Mouse (Mus musculus) spleen, embryonic (tissue): Measurements from ENCODE around the gene Setd5.

ENCODE experiments used
- CTCF ChIA-PET: fragments of 350-600 bp; sonication (Branson Sonifier 250); formaldehyde crosslinking; loops from one replicate; lab custom pipeline; 2022; lab: Charles Lee

Setd5 gene

DNA sequence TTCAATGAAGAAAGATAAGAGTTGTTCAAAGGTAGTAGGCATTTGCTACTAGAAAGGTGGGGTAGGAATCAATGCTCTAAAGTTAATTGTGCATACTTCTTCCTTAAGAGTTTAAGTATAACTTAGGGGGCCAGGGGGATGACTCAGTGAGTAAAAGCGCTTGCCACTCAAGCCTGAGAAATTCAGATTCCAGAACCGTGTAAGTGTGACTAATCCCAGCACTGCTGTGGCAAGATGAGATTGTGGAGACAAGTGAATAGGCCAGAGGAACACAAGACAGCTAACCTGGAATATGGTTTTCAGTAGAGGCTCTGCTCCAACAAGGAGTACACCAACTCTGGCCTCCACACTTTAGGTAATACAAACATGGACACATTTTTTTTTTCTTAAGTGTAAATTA, 56.2 kb downstream of the Setd5 start:
- CTCF ChIA-PET: no interaction called here

DNA sequence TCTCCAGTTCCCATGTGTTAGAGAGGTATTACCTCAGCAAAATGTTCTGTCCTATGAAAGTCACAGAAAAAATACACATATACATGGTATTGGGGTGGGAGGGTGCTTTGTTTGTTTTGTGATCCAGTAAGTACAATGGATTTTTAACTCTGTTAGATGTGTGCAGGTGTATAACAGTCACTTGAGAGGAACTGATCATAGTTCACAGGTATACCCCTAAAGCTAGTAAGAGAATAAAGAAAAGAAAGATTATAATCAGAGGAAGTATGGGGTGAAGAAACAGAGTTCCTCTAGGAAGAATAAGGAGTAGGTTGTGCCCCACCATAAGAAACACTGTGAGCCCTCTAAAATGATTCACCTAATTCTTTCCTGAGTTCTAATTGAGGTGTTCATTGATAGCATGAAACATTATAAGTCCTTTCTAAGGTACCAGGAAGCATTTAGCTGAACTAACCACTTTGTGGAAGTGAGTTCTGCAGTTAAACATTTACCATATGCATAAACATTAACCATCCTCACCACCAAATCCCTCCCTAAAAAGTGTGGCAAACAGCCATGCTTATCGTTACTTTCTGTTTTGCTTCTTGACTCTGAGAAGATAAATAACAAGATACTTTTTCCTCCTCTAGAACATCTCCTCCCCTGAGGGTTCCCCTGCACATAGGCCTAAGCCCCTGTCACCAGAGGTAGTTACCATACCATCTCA, 64.4 kb downstream of the Setd5 start:
- CTCF ChIA-PET: no interaction called here

DNA sequence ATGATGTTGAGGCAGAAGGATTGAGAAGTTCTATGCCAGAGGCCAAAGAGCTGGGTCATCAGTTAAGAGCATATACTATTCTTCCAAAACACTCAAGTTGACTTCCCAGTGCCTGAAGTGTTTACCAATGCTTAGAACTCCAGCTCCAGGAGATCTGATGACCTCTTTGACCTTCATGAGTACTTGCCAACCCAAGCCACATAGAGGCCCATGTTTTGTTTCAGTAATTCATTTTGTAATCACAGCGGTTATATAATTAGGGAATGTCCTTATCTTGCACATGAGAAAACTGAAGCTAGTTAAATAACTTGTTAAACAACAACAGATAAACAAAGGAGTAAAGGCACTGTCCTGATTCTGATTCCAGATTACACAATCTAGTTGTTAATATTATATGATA, 67.6 kb downstream of the Setd5 start:
- CTCF ChIA-PET: no interaction called here

DNA sequence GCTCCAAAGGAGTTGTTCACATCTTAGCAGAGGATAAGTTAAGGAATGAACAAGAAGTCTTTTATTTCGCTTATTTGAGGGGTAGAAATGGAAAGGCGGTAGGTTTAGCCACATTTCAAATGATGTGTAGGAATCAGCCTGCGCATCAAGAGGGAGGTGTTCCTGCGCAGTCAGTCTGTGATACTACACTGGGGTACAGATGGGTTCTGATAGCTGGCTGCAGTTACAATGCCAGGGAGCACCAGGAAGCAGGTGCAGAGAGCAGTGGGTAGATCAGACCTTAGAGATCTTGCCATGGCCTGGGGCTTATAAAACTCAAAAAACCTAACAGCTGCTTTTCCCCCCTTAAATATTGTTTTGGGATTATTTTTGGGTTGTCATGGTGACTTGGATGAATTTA, 68.1 kb downstream of the Setd5 start:
- CTCF ChIA-PET: no interaction called here

DNA sequence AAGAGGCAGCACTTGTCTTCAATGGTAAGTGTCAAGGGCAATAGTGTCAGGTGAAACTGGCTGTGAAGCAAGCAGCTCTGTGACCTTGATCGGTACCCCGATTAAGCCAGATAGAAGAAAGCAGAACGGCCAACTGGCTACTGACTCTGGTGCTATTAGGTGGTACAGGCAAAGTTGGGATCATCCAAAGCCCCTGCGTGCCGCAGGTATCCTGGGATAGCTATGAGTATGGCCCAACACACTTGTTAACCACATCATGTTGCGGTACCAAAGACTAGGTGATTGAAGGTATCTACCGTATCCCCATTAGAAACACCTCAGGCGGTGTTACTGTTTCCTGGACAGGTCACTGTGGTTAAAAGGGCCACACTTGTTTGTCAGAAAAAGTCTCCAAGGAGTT, 76.9 kb downstream of the Setd5 start:
- CTCF ChIA-PET: no interaction called here

DNA sequence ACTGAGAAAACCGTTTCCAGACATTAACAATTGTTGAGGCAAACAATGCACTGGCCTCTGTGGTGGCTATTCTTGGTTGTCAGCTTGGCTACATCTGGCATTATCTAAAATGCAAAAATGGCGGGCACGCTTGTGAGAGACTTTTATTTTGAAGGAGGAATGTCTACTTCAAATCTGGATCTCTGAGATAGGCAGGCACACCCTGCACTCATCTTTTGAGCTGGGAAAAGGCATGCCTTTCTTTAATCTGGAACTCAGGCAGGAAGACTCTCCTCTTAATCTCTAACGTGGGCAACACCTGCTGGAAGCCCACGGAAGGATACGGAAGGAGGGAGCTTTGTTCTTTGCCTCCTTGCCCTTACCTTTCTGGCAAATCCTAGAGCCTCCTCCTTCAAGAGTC, 77.7 kb downstream of the Setd5 start:
- CTCF ChIA-PET: no interaction called here

DNA sequence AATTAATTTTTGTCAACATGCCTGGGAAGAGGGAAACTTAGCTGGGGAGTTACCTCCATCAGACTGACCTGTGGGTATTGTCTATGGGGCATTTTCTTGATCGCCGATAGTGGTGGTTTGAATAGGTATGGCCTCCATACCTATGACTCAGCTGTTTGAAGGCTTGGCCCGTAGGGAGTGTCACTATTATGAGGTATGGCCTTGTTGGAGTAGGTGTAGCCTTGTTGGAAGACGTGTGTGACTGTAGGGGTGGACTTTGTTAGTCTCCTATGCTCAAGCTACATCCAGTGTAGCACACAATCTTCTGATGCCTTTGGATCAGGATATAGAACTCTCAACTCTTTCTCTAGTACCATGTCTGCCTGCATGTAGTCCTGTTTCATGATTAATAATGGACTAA, 78.9 kb downstream of the Setd5 start:
- CTCF ChIA-PET: no interaction called here

DNA sequence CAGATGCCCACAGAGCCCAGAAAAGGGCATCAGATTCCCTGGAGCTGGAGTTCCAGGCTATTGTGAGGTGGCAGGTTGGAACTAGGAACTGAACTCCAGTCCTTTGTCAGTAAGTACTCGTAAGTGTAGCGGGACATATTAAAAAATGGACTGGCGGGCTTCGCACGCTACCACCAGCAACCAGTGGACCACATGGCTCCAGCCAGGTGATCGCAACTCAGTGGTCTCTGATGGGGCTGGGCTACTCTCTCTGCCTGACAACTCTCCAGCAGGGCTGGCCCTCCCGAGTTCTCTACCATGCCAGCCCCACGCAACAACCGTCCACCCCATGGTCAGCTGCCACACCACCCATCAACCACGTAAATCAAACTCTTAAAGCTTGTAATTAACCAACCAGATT, 82.9 kb downstream of the Setd5 start:
- CTCF ChIA-PET: no interaction called here

DNA sequence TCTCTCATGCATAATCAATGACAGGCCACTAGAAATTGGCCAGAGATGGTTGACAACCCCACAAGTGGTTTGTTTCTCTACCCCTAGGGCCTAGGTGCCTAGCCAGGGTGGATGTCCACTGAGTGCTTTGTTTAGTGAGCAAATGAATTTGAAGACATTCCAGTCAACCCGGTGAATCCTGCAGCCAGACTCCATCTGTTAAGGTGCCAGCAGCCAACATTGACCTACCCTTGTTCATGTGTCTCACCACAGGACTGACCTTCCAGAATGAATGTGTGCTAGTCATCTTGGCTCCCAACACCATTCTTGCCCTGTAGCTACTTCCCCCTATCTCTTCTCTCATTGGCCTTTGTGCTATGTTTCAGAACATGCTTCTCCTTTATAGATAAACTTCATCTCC, 84.8 kb downstream of the Setd5 start:
- CTCF ChIA-PET: no interaction called here

DNA sequence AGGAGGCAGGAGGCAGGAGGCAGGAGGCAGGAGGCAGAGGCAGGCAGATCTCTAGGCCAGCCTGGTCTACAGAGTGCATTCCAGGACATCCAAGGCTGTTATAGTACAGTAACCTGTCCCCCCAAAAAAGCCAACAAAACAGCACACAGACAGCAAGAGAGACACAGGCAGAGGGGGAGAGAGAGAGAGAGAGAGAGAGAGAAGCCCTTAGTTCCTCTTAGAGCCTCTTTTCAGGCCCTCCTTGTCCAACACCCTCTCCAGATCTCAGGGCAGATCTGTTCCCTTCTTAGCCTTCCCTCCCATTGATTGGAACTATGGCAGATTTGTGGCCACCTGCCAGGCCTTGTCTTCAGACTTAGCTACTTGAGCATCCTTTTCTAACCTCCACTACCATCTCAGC, 86.3 kb downstream of the Setd5 start:
- CTCF ChIA-PET: no interaction called here

DNA sequence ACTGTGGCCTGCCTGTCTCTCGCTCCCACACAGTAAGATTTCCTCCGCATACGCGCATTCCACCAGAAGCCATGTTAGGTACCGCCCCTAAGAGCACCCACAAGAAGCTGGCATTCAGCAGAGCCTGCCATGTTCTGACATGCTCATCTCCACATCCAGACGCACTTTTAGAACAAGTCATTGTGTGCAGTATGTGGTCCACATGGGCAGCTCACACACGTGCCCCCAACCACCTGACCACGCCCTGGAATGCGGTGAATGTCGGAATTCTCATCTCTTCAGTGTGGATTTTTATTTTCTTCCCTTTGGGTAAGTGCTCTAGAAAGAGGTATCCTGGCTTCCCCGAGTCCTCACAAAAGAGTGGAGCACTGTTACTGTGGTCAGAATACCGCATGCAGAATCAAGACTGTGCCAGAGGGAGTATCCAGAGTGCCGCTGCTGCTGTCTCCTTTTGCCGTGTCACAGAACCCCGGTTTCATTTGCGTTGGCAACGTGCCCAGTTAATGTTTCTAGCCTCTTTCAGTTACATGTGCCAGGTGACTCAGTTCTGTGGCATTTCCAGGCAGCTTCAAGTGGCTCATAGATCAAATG, 89.6 kb downstream of the Setd5 start:
- CTCF ChIA-PET: interaction anchor here (0.6 kb wide), 1 partner anchor 84 kb away, joined by 3 read pairs; no protein-coding TSS in a partner anchor

DNA sequence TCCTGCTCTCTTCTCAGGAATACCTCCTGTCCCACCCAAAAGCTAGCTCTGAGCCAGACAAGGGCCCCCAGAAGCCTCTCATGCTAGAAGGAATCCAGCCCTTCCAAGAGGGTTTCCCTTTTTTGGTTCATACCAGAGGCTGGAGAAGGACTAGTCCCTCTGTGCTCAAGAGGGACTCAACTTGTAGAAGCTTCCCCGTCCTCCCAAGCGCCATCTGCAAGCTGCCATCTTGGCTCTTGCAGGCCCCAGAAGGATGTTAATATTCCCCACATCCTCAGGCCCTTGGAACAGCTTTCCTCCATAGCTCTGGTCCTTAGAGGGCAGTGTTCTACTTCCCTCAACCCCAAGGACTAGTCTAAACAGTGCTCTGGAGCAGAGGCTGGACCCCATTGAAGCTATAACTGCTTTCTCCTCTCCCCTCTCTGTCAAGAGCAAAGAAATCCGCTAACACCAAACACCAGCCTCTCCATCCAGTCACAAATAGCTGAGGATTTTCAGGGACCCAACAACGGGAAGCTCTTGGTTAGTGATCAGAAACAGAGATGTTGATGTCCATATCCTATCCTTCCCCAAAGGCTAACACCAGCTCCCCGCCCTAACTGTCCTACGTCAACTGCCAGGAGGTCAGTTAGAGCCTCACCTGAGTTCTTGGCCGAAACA, 91.3 kb downstream of the Setd5 start:
- CTCF ChIA-PET: no interaction called here

DNA sequence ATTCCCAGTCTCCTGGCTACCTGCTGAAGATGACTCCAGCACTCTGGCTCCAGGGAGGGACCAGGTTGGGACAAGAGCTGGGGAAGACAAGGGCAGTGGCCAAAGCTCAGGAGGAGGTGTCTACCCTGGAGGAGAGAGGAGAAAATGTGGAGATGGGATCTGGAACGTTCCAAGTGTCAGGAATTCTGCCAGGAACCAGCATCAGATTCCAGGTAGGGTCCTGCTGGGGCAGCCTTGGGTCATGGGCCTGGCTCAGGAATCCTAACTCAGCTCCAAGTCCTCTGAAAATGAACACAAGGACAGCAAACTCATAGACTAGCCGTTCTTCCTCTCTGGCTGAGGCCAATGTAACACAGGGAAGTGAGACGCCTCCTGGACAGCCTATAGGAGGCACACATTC, 92.7 kb downstream of the Setd5 start:
- CTCF ChIA-PET: no interaction called here

DNA sequence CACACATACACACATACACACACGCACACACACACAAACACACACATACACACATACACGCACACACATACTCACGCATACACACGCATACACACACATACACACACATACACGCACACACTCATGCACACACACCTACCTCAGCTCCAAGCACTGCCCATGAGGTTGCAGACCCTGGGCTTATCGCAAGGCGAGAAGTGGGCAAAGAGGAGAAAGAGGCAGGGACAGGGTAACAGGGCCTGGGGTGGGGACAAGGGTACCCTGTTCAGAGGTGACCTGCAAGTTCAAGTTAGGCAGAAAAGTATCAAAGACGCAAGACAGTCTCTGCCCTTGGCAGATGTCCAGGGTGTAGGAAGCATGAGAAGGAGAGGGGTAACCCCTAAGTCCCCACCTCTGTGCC, 93.5 kb downstream of the Setd5 start:
- CTCF ChIA-PET: no interaction called here

DNA sequence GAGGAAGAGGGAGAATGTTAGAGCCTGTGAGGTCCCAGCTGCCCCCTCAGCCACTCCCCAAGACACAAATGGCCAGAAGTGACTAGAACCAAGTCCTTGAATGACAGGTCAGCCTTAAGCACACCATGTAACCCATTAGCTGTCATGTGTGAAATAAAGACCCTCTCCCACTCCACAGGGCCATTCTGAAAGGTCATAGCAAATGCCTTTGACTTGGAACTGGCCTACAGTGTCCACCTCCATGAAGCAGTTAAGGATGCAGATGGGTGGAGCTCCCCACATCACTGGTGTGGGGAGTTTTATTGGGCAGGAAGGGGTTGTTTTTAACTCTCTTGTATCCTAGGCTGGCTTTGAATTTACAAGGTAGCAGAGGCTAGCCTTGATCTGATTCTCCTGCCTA, 94.8 kb downstream of the Setd5 start:
- CTCF ChIA-PET: interaction anchor here (1.0 kb wide), 1 partner anchor 130 kb away, joined by 3 read pairs; no protein-coding TSS in a partner anchor

DNA sequence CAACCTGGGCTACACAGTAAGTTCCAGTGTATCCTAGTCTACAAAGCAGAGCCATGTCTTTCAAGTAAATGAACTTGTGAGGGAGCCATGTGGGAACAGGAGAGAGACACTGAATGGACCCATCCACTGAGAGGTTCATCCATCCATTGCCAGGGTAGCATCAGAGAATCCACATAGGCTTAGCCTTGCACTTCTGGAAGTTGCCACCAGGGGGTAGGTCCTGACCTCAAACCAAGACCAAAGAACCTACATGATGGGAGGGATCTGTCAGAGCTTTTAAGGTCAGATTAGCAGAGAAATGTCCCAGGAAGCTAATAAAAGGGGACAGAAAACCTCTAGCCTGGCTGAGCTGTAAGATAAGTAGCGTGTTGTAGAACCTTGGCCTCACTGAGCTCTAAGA, 95.4 kb downstream of the Setd5 start:
- CTCF ChIA-PET: interaction anchor here (1.0 kb wide), 1 partner anchor 129 kb away, joined by 3 read pairs; no protein-coding TSS in a partner anchor

DNA sequence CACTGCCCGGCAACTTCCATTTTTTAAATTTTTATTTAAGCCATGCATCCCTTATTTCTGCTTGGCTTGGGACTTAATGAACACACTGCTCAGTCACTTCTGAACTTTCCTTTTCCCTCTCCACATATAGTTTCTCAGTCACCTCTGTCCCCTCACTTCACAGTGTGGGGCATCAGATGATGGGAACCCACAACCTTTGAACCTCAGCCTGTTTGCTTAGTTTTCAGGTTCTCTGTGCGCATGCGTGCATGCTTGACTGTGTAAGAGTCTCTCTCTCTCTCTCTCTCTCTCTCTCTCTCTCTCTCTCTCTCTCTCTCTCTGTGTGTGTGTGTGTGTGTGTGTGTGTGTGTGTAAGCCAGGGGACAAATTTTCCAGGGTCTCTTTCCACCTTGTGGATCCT, 98.3 kb downstream of the Setd5 start:
- CTCF ChIA-PET: no interaction called here

DNA sequence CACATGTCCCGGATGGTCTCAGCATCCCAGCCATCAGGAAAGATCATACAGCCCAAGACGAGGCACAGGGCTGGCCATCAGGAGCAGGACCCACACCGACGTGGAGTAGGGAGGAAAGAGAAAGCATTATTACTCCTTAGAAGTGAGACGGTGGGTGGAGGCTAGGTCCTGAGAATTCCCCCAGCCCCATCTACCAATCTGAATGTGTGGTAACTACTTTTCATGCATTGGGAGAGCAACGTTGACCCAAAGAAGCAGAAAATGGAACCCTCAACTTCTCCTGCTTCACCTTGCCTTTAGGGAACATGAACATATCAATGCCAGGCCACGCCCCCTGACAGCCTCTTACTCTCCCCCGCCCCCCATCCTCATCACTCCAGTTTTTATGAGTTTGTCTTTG, 99.4 kb downstream of the Setd5 start:
- CTCF ChIA-PET: no interaction called here

DNA sequence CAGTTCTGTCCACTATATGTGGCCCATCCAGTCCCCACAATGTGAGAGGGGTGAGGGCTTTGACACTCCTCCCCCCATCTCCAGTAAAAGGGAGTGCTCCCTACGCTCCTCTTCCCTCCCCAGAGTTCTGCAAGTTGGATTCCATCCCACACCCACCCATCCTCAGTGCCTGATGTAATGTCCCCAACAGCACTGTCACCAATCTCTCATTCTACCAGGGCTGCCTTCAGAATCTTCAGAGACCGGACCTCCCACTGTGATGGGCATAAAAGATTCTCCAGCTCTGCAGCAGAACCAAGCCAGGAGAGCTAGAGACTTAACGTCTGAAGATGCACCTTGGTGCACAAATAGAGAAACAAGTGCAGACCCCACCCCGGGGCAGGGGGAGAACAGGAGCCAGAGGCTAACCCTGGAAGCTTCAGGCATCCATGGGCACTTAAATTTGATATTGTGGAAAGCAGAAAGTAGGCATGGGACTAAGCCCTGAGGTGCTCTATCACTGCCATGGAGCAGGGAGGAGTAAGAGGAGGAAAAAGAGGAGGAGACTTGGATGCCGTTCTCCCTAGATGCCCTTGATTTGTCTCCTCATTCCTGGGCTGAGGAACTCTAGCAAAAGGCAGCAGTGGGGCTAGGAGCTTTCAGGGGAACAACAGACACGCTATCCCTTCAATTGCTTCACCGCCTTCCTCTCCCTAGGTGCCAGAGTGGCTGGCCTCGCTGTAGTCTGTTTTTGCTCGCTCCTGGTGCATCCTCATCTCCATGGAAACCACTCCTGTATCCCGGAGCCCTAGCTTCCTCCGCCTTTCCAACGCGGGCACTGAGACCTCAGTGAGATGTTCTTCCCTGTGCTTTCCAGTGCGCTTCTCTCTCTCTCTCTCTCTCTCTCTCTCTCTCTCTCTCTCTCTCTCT, 101.4 kb downstream of the Setd5 start:
- CTCF ChIA-PET: no interaction called here

DNA sequence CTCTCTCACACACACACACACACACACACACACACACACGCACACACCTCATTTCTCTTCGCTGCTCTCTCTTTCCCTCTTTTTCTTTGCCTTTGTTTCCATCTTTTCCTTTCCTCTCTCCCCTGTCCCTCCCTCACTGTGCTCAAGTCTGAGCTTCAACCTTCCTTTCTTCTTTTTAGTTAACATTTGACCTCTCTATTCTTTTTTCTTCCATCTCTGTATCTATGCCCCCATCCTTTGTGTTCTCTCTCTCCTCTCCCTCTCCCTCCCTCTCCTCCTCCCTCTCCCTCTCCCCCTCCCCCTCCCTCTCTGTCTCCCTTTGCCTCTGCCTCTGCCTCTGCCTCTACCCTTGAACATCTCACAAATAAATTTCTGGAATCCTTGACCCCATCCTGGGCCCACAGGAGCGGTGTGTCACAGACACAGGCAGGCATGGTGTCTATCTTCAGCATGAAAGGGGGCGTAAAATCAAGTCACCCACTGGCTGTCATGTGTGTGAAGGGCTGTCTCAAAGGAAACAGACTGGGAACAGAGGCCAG, 102.1 kb downstream of the Setd5 start:
- CTCF ChIA-PET: no interaction called here

DNA sequence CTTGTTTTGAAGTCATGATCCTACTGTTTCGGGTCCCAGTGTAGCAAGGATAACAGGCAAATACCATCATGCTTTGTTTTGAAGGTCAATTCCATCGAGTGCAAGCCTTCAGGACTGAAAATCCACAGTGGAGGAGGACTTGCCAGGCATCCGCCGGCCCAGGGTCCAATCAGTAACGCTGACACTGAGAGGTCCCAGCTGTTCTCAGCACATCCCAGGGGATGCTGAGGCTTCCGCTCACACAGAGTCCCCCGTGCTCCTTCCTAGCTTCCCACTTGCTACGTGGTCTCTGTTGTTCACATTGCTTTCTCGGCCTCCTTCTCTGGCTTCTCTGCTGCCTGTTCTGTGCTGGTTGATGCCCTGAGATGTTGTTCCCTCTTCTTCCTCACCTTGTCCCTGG, 107.0 kb downstream of the Setd5 start:
- CTCF ChIA-PET: no interaction called here
